Mouse (Mus musculus) gastrocnemius, postnatal 10 days (tissue): ENCODE measurements at regions not wholly inside any gene's neighbourhood (a gene's known extent, or its start where the extent isn't known, plus 50 kb on each side); places are given as distances from the start of the nearest gene placed in this dataset.

Experiments used
- DNase-seq: peaks from one replicate; pipeline ENCODE4 v3.0.0; 2021; ENCODE audit warnings: mixed read lengths

DNA sequence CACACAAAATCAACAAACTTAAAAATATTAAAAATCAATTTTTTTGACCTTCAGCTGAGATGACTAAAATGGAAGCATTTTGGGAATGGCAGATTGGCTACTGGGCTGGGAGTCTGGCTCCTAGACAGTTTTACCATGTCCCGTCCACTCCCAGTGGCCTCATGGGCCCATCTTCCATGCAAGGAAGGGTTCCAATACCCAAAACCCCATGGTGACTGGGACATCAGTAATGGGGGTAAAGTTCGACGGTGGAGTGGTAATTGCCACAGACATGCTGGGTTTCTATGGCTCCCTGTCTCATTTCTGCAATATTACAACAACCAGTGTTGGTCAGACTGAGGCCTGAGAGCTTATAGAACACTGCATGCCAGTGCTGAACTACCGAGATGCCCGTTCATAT lies 82.2 kb downstream of the Il20rb start:
- DNase-seq: no peak

DNA sequence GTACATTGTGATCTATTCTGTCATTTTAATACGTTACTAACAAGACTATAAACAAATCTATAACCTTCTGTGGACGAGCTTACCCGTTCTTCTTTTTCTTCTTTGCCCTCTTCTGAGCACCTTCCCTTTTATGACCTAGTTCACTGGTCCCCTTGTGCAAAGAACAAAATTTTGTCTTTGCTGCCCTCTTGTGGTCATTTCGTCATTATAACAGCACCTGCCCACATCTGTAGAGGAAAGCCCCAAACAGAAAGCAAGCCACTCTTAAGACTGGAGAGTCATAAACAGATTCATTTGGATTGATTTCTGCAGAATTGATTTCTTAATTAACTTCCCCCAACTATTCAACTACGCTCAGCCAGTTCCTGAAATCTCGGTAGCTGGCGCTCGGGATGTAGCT lies 86.2 kb downstream of the Il20rb start:
- peak; percentile 15 for DNase-seq

DNA sequence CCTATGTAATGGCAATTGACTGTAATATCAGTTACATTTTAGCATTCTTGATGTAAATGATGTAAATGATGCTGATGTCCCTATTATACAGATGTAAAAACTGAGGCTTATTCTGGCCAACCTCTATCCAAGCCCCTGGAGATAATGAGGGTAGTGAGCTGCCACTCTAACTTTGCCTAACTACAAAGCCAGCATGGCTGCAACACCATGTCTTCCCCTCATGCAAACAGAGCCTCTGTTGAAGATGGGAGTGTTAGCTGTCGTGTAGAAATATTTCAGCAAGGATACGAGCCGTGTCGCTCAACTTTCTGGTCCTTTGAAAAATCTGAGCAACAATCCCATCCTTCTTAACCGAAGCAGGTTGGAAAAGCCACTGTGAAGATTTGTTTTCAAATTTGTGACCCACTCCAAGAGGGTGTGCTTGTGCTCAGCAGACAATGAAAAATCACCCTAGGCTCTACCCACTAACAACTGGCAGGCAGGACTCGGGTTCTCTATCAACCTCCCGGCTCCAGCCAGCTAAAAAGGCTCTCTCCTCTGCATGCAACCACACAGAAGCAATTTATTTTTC lies 90.2 kb downstream of the Il20rb start:
- DNase-seq: no peak

DNA sequence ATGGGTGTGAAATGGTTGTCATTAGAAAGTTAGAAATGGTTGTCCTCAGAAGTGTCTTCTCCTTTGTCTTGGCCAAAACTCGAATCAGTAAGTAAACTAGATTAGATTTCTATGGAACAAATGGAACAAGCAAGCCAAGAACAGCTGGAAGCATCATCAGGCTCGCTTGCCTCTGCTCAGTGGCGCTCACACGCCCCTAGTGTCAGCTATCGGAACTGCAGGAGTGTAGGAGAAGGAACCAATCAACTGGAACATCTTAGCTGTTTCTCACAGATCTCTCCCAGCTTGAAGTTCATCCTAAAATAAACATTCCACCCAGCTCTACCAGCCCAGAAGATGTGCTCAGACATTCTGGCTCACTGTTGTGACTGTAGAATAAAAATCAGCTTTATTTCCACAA lies 90.9 kb downstream of the Il20rb start:
- peak; percentile 89 for DNase-seq

GRCm38 (mm10) chr9:100394632-100395031 lies 92.0 kb downstream of the Il20rb start:
- DNase-seq: no peak

DNA sequence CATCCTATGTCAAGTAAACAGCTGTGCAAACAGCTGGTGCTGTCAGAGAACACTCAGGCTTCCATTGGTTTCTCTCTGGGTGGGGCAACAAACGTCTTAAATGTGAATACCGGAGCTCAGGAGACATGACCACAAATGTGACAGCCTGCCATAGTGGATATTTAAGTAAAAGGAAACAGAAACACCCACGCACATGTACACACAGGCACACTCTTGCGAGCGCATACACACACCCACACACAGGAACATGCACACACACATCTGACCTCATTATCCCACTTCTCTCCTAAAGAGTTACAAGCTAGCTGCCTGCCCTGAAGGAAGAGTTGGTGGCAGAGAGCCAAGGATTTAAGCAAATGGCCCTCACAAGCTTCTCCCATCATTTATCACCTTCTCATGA lies 92.4 kb downstream of the Il20rb start:
- no peak for DNase-seq

DNA sequence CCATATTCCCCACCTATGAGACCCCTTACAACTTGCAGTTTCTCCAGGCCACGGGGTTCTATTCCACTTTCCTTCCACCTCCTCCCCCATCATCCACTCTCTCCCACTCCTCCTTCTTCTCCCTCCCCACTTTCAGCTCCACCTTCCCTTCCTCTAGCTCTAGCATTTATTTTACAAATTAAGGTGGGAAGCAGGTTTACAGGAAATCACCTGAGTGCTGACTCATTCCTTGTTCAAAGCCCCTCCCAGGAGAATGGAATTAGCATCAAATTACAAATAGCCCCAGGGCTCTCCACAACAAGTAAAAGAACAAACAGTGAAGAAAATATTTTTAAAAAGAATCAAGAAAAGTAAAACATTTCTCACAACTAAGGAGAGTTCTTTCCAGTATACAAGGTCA lies 94.3 kb downstream of the Il20rb start:
- no peak for DNase-seq

- no peak for DNase-seq
Observed at GRCm38 (mm10) chr9:100391566-100392213, 94.9 kb downstream of the Il20rb start.

GRCm38 (mm10) chr9:100388393-100388792 lies 98.2 kb downstream of the Il20rb start:
- DNase-seq: no peak

DNA sequence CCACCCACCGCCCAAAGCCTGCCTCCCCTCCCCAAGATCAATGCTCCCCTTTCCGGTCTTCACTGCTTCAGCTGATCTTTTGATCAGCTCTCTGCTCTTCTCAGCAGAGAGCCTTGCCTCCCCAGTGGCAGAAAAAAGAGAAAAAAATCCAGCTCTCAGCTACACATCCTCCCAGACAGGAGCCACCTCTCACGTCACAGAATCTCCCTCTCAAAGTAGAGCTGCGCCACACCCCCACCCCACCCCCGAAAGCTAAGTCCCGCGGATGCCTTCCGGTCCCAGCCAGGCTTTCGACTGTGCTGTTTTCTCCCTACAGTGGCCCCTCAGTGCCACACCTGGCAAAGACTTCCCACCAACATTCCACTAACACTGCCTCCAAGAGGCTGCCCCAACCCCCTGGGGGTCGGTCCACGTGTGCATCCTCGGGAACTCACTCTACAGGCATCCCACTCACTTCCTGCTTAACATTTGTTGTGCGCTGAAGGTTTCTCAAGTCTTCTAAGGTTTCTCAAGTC lies 99.4 kb downstream of the Il20rb start:
- DNase-seq: no peak

DNA sequence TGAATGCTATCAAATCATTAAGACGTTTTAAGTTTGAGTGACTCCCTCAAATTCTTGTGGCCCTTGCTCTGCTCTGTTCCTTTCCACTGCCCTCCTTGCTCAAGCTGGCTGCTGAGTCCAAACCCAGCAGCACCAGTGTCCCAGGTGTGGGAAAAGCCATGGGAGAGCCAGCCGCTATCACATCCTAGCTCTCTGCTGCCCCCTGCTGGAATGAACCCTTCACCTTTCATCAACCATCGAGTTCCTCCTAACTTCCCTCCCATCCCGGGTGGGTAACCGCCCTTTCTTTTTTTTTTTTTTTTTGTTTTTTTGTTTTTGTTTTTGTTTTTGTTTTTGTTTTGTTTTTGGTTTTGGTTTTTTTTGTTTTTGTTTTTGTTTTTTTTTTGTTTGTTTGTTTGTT lies 104.1 kb downstream of the Il20rb start:
- peak; percentile 75 for DNase-seq

DNA sequence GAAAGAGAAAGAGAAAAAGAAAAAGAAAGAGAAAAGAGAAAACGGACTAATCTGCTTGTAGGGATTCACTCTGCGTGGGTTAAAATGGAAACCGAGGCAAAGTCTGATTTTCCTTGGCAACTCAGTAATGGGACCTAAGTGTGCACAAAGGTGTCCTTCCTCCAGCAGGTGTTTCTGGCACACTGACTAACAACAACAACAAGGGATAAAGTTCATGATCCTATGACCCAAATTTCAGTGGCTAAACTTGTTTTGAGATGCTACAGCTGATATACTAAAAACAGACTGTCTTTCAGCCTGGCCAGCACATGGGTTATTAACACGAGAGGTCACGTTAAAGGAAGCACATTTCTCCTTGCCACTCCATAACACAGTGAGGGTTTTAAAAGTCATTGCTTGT lies 116.7 kb downstream of the Il20rb start:
- no peak for DNase-seq

GRCm38 (mm10) chr9:100366816-100367215 lies 119.8 kb downstream of the Il20rb start:
- no peak for DNase-seq

- DNase-seq: peak; percentile 33
Observed at GRCm38 (mm10) chr9:100359934-100360716, 126.5 kb downstream of the Il20rb start.

DNA sequence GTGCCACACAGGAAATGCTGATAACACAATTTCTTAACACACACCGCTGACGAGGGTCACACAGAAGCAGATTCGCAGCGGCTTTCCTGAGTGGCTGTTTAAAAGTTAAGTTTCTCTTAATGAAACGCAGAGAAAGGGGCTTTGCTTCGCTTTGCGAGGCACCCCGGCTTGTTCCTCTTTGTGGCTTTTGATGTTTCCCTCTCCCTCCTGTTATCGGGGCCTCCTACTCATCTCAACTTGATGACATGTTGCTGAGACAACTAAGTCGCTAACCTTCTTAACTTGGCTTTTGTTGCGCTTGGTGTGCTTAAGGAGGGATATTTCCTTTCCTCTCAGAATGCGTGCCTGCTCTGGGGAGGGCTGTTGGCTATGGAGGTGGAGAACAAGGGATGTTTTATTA lies 129.0 kb downstream of the Il20rb start:
- no peak for DNase-seq

GRCm38 (mm10) chr9:100340796-100341195 lies 145.8 kb downstream of the Il20rb start:
- no peak for DNase-seq

- no peak for DNase-seq
Observed at GRCm38 (mm10) chr9:100307765-100308164, 178.8 kb downstream of the Il20rb start.

GRCm38 (mm10) chr9:100307364-100307763 lies 179.2 kb downstream of the Il20rb start:
- DNase-seq: no peak

DNA sequence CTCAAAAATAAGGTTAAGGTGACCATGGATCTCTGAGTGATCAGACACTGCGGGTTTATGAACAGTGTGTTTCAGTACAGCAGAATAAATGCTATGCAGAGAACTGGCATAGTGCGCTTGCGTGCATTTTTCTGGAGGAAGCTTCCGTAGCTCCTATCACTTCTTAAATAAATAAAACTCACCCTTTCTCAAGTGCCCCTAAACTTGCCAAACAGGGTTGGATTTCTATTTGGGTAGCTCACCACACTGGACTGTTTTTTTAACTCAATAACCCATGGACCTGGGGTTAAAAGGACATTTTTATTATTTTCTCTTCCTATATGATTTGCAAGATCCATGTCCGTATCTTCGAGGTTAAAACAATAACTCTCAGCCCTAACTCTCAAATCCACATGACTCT lies 182.8 kb downstream of the Il20rb start:
- DNase-seq: no peak

DNA sequence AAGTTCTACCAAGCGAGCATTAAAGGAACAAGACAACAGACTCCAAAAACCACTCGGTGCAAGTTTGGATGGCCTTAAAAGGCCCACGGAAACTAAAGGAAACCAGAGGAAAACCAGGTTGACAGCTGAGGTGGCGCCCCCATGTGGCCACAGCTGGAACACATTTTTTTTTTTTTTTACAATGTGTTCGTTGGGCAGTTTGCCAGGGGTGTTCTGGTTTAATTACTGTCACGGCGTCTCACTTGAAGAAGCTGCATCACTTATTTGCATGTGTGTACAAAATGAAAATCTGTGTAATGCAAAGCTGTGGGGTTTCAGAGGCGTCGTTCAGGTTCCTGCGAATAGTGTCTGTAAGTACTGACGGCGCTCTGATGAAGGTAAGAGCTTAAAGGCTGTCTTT lies 185.0 kb downstream of the Il20rb start:
- peak; percentile 31 for DNase-seq

- DNase-seq: no peak
Observed at GRCm38 (mm10) chr9:100277361-100277760, 209.2 kb downstream of the Il20rb start.

GRCm38 (mm10) chr9:100266528-100267387 lies 219.8 kb downstream of the Il20rb start:
- no peak for DNase-seq
